In the genomic region with DNA sequence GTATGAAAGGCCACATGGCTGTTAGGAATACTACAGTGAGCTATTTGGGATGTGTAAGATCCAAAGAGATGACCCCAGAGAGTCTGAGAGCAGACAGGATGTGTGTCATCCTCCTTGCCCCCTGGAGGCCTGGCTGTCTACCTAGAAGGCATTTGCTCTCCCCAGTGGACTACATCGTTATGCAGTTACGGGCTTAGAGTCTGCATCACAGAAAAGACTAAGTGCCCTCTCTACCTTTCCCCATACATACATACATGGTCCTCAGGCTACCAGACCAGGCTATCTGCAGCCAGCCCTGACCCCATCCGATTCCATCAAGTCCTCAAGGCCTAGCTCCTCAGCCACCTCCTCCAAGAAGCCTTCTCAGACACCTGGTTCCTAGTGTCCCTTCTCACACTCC, we compare ENCODE assay signal across 28 mouse cellular contexts. TPM values are rescaled to one million over a fixed set of nuclear protein-coding genes. Genes with fewer than 3 reads are reported as not detected.
DNase-seq lines count a peak whose midpoint lies in the region; ATAC-seq and TF ChIP-seq lines count a peak whose summit lies in the region.
"Had no signal": no experiment of that assay in that cellular context is flagged by ENCODE, and none has a peak within 500 bp of the region (broad histone marks: within the 10 kb centered on the region; RNA-seq: fewer than 3 reads in every experiment).

No protein-coding gene starts in this region.

- 0 out of 2 replicates have a peak overlapping the region, but pooled peaks have one; percentile 46 for H3K27ac ChIP-seq in forebrain, embryonic 10.5 days
- H3K27ac ChIP-seq in forebrain, embryonic 11.5 days (ENCODE audit: low read depth, low read length): no peak overlapping the region
- H3K27ac ChIP-seq in kidney, postnatal 0 days: no peak overlapping the region
- H3K27ac ChIP-seq in embryonic facial prominence, embryonic 13.5 days: no peak overlapping the region
- H3K27ac ChIP-seq: forebrain, embryonic 13.5 days; hindbrain, embryonic 12.5 days; neural tube, embryonic 15.5 days had no signal

- no peak overlapping the region for H3K9ac ChIP-seq in forebrain, embryonic 11.5 days (ENCODE audit: low read length)
- no peak overlapping the region for H3K9ac ChIP-seq in kidney, postnatal 0 days (ENCODE audit: low read depth, low read length)
- H3K9ac ChIP-seq in embryonic facial prominence, embryonic 13.5 days: 0 out of 2 replicates have a peak overlapping the region, but pooled peaks have one; percentile 7
- H3K9ac ChIP-seq: forebrain, embryonic 13.5 days; hindbrain, embryonic 12.5 days; neural tube, embryonic 15.5 days had no signal

- no peaks in the 10 kb centered on the region for H3K36me3 ChIP-seq in forebrain, embryonic 10.5 days (replicated peaks)
- H3K36me3 ChIP-seq in forebrain, embryonic 11.5 days (ENCODE audit: control insufficient read depth, insufficient read depth, low read length): no peaks in the 10 kb centered on the region
- H3K36me3 ChIP-seq in kidney, postnatal 0 days (ENCODE audit: insufficient read depth, low read length): no peaks in the 10 kb centered on the region
- H3K36me3 ChIP-seq in embryonic facial prominence, embryonic 13.5 days: no peaks in the 10 kb centered on the region
- H3K36me3 ChIP-seq: hindbrain, embryonic 12.5 days; neural tube, embryonic 15.5 days had no signal

- H3K4me1 ChIP-seq in forebrain, embryonic 10.5 days: peaks cover 34% of the 10 kb centered on the region
- H3K4me1 ChIP-seq in forebrain, embryonic 11.5 days (replicated peaks; ENCODE audit: control insufficient read depth, insufficient read depth, low read length): no peaks in the 10 kb centered on the region
- H3K4me1 ChIP-seq in kidney, postnatal 0 days (replicated peaks; ENCODE audit: insufficient read depth, low read length): peaks cover 11% of the 10 kb centered on the region; the same call in 1 of the 2 replicates
- H3K4me1 ChIP-seq in embryonic facial prominence, embryonic 13.5 days: peaks cover 27% of the 10 kb centered on the region
- H3K4me1 ChIP-seq: forebrain, embryonic 13.5 days had no signal

- H3K27me3 ChIP-seq in forebrain, embryonic 10.5 days (ENCODE audit: poor library complexity, severe bottlenecking): no peaks in the 10 kb centered on the region; the same call in 1 of the 2 replicates
- H3K27me3 ChIP-seq in forebrain, embryonic 11.5 days (ENCODE audit: control insufficient read depth, insufficient read depth, low read length): no peaks in the 10 kb centered on the region
- H3K27me3 ChIP-seq in kidney, postnatal 0 days (ENCODE audit: insufficient read depth, low read length): no peaks in the 10 kb centered on the region
- no peaks in the 10 kb centered on the region for H3K27me3 ChIP-seq in embryonic facial prominence, embryonic 13.5 days
- H3K27me3 ChIP-seq: forebrain, embryonic 13.5 days; hindbrain, embryonic 12.5 days; neural tube, embryonic 15.5 days; Patski had no signal

- H3K4me2 ChIP-seq in forebrain, embryonic 11.5 days (ENCODE audit: low read depth, low read length, severe bottlenecking): no peak overlapping the region
- no peak overlapping the region for H3K4me2 ChIP-seq in kidney, postnatal 0 days (ENCODE audit: low read length)
- H3K4me2 ChIP-seq in embryonic facial prominence, embryonic 13.5 days: no peak overlapping the region
- H3K4me2 ChIP-seq: forebrain, embryonic 13.5 days; hindbrain, embryonic 12.5 days; neural tube, embryonic 15.5 days had no signal

- 0 out of 2 replicates have a peak, but pooled peaks have one; percentile 6 for TF ChIP-seq CTCF in kidney, postnatal 0 days (IDR thresholded peaks at IDR 0.05; ENCODE audit: low read depth)

- H3K9me3 ChIP-seq in forebrain, embryonic 10.5 days: no peaks in the 10 kb centered on the region
- H3K9me3 ChIP-seq in forebrain, embryonic 11.5 days (ENCODE audit: control insufficient read depth, low read length): no peaks in the 10 kb centered on the region
- H3K9me3 ChIP-seq in kidney, postnatal 0 days (replicated peaks; ENCODE audit: low read length): no peaks in the 10 kb centered on the region
- H3K9me3 ChIP-seq in embryonic facial prominence, embryonic 13.5 days: no peaks in the 10 kb centered on the region
- H3K9me3 ChIP-seq: forebrain, embryonic 13.5 days; hindbrain, embryonic 12.5 days; neural tube, embryonic 15.5 days had no signal

- no peak for ATAC-seq in forebrain, embryonic 11.5 days (replicated peaks; ENCODE audit: low FRiP score)
- ATAC-seq in kidney, postnatal 0 days (replicated peaks; ENCODE audit: low FRiP score, low read depth): no peak
- ATAC-seq in embryonic facial prominence, embryonic 13.5 days (ENCODE audit: insufficient number of reproducible peaks, insufficient read depth, low FRiP score, low TSS enrichment, low read depth): no peak
- ATAC-seq: forebrain, embryonic 13.5 days; intestine, embryonic 16.5 days; Patski had no signal

- no peak for DNase-seq in forebrain, embryonic 10.5 days (ENCODE audit: extremely low spot score, low spot score)
- DNase-seq in forebrain, embryonic 11.5 days (ENCODE audit: low spot score): no peak
- DNase-seq in kidney, postnatal 0 days (ENCODE audit: low spot score): no peak
- no peak for DNase-seq in kidney, postnatal 4 days
- DNase-seq in 3T3-L1 (ENCODE audit: low read depth, low spot score): peak; percentile 48
- no peak for DNase-seq in urinary bladder, postnatal 10 days (ENCODE audit: low spot score)
- no peak for DNase-seq in right cerebral cortex, adult 18-20 months
- DNase-seq: adrenal gland, postnatal 10 days; cerebellum, adult 11 months; cerebellum, adult 9-10 months; cerebellum, postnatal 36 days; embryo, embryonic 11 days; gastrocnemius, postnatal 36 days; kidney, adult 8-10 months; kidney, postnatal 10 days; left cerebral cortex, postnatal 4 days; lung, postnatal 36 days; midbrain, embryonic 14.5 days; retina, postnatal 1 day; spleen, adult 18-20 months; thymus, postnatal 4 days had no signal

- no peak overlapping the region for H3K4me3 ChIP-seq in forebrain, embryonic 10.5 days
- no peak overlapping the region for H3K4me3 ChIP-seq in forebrain, embryonic 11.5 days (ENCODE audit: low read depth, low read length)
- H3K4me3 ChIP-seq in kidney, postnatal 0 days (replicated peaks; ENCODE audit: low read depth, low read length): no peak overlapping the region
- H3K4me3 ChIP-seq in embryonic facial prominence, embryonic 13.5 days: no peak overlapping the region
- H3K4me3 ChIP-seq: erythroblast, embryonic 14.5 days; forebrain, embryonic 13.5 days; hindbrain, embryonic 12.5 days; neural tube, embryonic 15.5 days had no signal

- 69% methylated on average over 3 of the region's 3 CpGs for WGBS in forebrain, embryonic 10.5 days
- 85% methylated on average over 3 of the region's 3 CpGs for WGBS in forebrain, embryonic 11.5 days
- 86% methylated on average over 3 of the region's 3 CpGs for WGBS in kidney, postnatal 0 days
- 65% methylated on average over 3 of the region's 3 CpGs for WGBS in embryonic facial prominence, embryonic 13.5 days

RNA-seq across cellular contexts. Expression of a gene that starts 59.9 kb away (rescaled TPM):
- polyA plus RNA-seq in forebrain, embryonic 10.5 days (2016; fragmentation: Nextera tagmentation; extraction: Ambion mirVana): 25.2 and 27.1 TPM in 2 replicates
- 55.1 and 58.3 TPM in 2 replicates for polyA plus RNA-seq in forebrain, embryonic 11.5 days (2014; fragmentation: Nextera tagmentation; extraction: Ambion mirVana)
- polyA plus RNA-seq in kidney, postnatal 0 days (2015; fragmentation: Nextera tagmentation; extraction: Ambion mirVana): 48.3 and 53.6 TPM in 2 replicates
- polyA plus RNA-seq in embryonic facial prominence, embryonic 13.5 days (2015; fragmentation: Nextera tagmentation; extraction: Ambion mirVana): 44.9 and 45.9 TPM in 2 replicates
